Mouse (Mus musculus): Measurements from ENCODE around the gene 1700030K09Rik. TPM values are rescaled to one million over a fixed set of nuclear protein-coding genes. Genes with fewer than 3 reads are reported as not detected.

The 1700030K09Rik gene
- polyA plus RNA-seq (2016; fragmentation: Nextera tagmentation; extraction: Ambion mirVana): 16.6 and 17.1 TPM in 2 replicates

- no peaks in the 10 kb centered on the region for H3K27me3 ChIP-seq
- WGBS: 6% methylated on average over 34 of the region's 34 CpGs
- H3K9ac ChIP-seq (replicated peaks): peak within 1 kb of the TSS; percentile 68
- H3K36me3 ChIP-seq: peaks cover 14% of the 10 kb centered on the region
- no peaks in the 10 kb centered on the region for H3K9me3 ChIP-seq
- ATAC-seq (ENCODE audit: insufficient number of reproducible peaks, insufficient read depth, low FRiP score, low TSS enrichment, low read depth): peak; percentile 97
- peak within 1 kb of the TSS; percentile 65 for H3K4me2 ChIP-seq
- H3K27ac ChIP-seq: peak within 1 kb of the TSS; percentile 41; the same call in 1 of the 2 replicates
- peaks cover 5% of the 10 kb centered on the region for H3K4me1 ChIP-seq (replicated peaks)
- peak within 1 kb of the TSS; percentile 46 for H3K4me3 ChIP-seq (replicated peaks)
Observed at GRCm38 (mm10) chr8:72443338-72443993, at the start of gene 1700030K09Rik, which contains the start of gene Calr3. Gene 1700030K09Rik, plus strand, starts transcription at chr8:72443880. Gene Calr3, minus strand, starts transcription at chr8:72443870.

GRCm38 (mm10) chr8:72401381-72401780 lies 42.3 kb upstream of the 1700030K09Rik start:
- Histone ChIP-seq H3K4me1 (replicated peaks) (0 out of 2 replicates have a peak, but pooled peaks cover 3% of the 10 kb centered on the region), H3K36me3 (peaks cover 38% of the 10 kb centered on the region), H3K27me3 (no peaks in the 10 kb centered on the region), H3K9me3 (no peaks in the 10 kb centered on the region), H3K27ac (no peak overlapping the region), H3K4me2 (no peak overlapping the region), H3K9ac (replicated peaks) (no peak overlapping the region), H3K4me3 (replicated peaks) (no peak overlapping the region)
- no peak for ATAC-seq (ENCODE audit: insufficient number of reproducible peaks, insufficient read depth, low FRiP score, low TSS enrichment, low read depth)
- 93% methylated on average over 1 of the region's 1 CpGs for WGBS

GRCm38 (mm10) chr8:72402981-72403380 lies 40.7 kb upstream of the 1700030K09Rik start:
- no peak for ATAC-seq (ENCODE audit: insufficient number of reproducible peaks, insufficient read depth, low FRiP score, low TSS enrichment, low read depth)
- Histone ChIP-seq H3K9me3 (no peaks in the 10 kb centered on the region), H3K9ac (replicated peaks) (no peak overlapping the region), H3K27ac (no peak overlapping the region), H3K4me1 (replicated peaks) (0 out of 2 replicates have a peak, but pooled peaks cover 3% of the 10 kb centered on the region), H3K4me2 (no peak overlapping the region), H3K27me3 (no peaks in the 10 kb centered on the region), H3K4me3 (replicated peaks) (no peak overlapping the region), H3K36me3 (peaks cover 26% of the 10 kb centered on the region)
- 94% methylated on average over 3 of the region's 3 CpGs for WGBS

DNA sequence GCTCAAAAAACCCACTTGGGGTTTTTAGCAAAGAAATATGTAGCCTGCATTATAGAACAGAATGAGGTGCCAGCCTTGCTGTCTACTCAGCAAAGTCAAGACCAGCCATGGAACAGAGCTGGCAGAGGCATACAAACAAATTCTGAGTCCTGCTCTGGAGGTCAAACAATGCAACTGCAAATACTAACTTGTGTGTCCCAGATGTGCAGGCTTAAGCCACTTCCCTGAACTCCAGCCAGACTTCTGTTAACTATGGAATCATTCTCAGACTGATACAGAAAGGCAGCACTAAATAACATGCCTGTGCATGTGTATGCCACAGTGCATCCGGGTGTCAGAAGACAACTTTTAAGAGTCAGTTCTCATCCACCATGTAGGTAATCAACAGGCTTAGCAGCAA lies 35.8 kb upstream of the 1700030K09Rik start:
- no peak overlapping the region for H3K4me2 ChIP-seq
- WGBS: 86% methylated on average over 1 of the region's 1 CpGs
- H3K36me3 ChIP-seq: peaks cover 18% of the 10 kb centered on the region; the same call in 1 of the 2 replicates
- ATAC-seq (ENCODE audit: insufficient number of reproducible peaks, insufficient read depth, low FRiP score, low TSS enrichment, low read depth): no peak
- no peaks in the 10 kb centered on the region for H3K9me3 ChIP-seq
- H3K4me1 ChIP-seq (replicated peaks): no peaks in the 10 kb centered on the region
- no peak overlapping the region for H3K27ac ChIP-seq
- H3K9ac ChIP-seq (replicated peaks): no peak overlapping the region
- no peaks in the 10 kb centered on the region for H3K27me3 ChIP-seq
- no peak overlapping the region for H3K4me3 ChIP-seq (replicated peaks)

DNA sequence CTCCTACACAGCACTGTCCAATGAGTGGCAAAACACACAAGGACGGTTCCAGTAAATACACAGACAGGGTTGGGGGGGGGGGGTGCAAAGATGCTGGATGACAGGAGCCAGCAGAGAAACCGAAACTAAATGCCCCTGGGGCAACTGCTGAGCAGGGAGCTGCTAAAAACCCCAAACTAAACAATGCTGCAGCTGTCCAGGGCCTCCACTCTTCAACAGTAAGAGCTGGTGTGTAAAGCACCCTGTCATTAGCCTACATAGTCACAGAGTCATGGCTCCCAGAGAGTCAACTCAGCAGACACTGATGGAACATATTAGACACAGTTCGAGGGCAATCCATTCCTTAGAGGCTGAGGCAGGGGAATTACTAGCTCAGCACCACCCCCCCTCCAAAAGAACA lies 34.2 kb upstream of the 1700030K09Rik start:
- Histone ChIP-seq H3K27me3 (no peaks in the 10 kb centered on the region), H3K9ac (replicated peaks) (no peak overlapping the region), H3K4me1 (replicated peaks) (no peaks in the 10 kb centered on the region), H3K4me2 (no peak overlapping the region), H3K27ac (no peak overlapping the region), H3K36me3 (peaks cover 30% of the 10 kb centered on the region; the same call in 1 of the 2 replicates), H3K4me3 (replicated peaks) (no peak overlapping the region), H3K9me3 (no peaks in the 10 kb centered on the region)
- 66% methylated on average over 3 of the region's 3 CpGs for WGBS
- no peak for ATAC-seq (ENCODE audit: insufficient number of reproducible peaks, insufficient read depth, low FRiP score, low TSS enrichment, low read depth)

- no peak overlapping the region for H3K27ac ChIP-seq
- peaks cover 29% of the 10 kb centered on the region for H3K4me1 ChIP-seq (replicated peaks)
- H3K36me3 ChIP-seq: peaks cover 37% of the 10 kb centered on the region; the same call in 1 of the 2 replicates
- no peak overlapping the region for H3K9ac ChIP-seq (replicated peaks)
- no peaks in the 10 kb centered on the region for H3K27me3 ChIP-seq
- WGBS: 90% methylated on average over 7 of the region's 7 CpGs
- no peak overlapping the region for H3K4me3 ChIP-seq (replicated peaks)
- no peak for ATAC-seq (ENCODE audit: insufficient number of reproducible peaks, insufficient read depth, low FRiP score, low TSS enrichment, low read depth)
- no peak overlapping the region for H3K4me2 ChIP-seq
- no peaks in the 10 kb centered on the region for H3K9me3 ChIP-seq
Observed at GRCm38 (mm10) chr8:72413839-72414238, 29.8 kb upstream of the 1700030K09Rik start.

DNA sequence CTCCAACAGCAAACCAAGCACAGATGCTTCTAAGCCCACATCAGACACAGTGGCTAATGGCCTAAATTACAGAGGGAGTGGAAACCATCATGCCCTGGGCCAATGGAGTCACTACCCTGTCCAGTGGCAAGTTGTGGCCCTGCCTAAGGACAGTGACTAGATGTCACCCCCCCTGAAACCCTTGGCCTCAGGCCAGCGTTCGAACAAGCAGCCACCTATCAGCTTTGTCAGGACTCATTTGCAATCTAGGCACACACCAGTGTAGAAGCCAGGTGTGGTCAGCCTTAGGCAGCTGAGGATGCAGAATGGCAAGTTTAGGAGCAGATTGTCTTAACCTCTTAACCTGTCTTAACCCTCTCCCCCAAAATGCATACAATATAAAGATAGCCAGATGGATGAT lies 28.4 kb upstream of the 1700030K09Rik start:
- H3K9me3 ChIP-seq: no peaks in the 10 kb centered on the region
- H3K36me3 ChIP-seq: peaks cover 37% of the 10 kb centered on the region; the same call in 1 of the 2 replicates
- 70% methylated on average over 2 of the region's 2 CpGs for WGBS
- no peaks in the 10 kb centered on the region for H3K27me3 ChIP-seq
- no peak for ATAC-seq (ENCODE audit: insufficient number of reproducible peaks, insufficient read depth, low FRiP score, low TSS enrichment, low read depth)
- peaks cover 42% of the 10 kb centered on the region for H3K4me1 ChIP-seq (replicated peaks)
- H3K4me2 ChIP-seq: no peak overlapping the region
- no peak overlapping the region for H3K27ac ChIP-seq
- no peak overlapping the region for H3K4me3 ChIP-seq (replicated peaks)
- H3K9ac ChIP-seq (replicated peaks): no peak overlapping the region

DNA sequence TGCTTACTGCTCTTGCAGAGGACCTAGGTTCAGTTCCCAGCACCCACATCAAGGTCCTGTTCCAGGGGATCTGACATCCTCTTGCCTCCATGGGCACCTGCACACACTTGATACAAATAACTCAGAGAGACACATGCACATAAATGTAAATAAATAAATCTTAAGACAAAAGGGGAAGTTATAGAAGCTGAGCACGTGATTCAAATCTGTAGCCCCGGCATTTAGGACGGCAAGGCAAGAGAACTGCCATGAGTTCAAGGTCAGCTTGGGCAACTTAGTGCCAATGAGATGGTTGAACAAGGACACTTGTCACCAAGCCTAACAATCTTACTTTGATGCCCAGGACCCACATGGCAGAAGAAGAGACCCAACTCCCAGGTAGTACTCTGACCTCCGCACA lies 25.6 kb upstream of the 1700030K09Rik start:
- Histone ChIP-seq H3K9ac (replicated peaks) (no peak overlapping the region), H3K4me3 (replicated peaks) (no peak overlapping the region), H3K4me1 (replicated peaks) (peaks cover 48% of the 10 kb centered on the region), H3K9me3 (no peaks in the 10 kb centered on the region), H3K36me3 (peaks cover 21% of the 10 kb centered on the region; the same call in 1 of the 2 replicates), H3K27me3 (no peaks in the 10 kb centered on the region), H3K27ac (no peak overlapping the region), H3K4me2 (no peak overlapping the region)
- 96% methylated on average over 4 of the region's 4 CpGs for WGBS
- no peak for ATAC-seq (ENCODE audit: insufficient number of reproducible peaks, insufficient read depth, low FRiP score, low TSS enrichment, low read depth)

- ATAC-seq (ENCODE audit: insufficient number of reproducible peaks, insufficient read depth, low FRiP score, low TSS enrichment, low read depth): peak; percentile 48
- peaks cover 45% of the 10 kb centered on the region for H3K4me1 ChIP-seq (replicated peaks)
Observed at GRCm38 (mm10) chr8:72420571-72421361, 22.9 kb upstream of the 1700030K09Rik start.

GRCm38 (mm10) chr8:72421362-72422335 lies 22.0 kb upstream of the 1700030K09Rik start, which contains the start of gene Eps15l1:
Gene Eps15l1, minus strand, starts transcription at chr8:72421460.
- ATAC-seq (ENCODE audit: insufficient number of reproducible peaks, insufficient read depth, low FRiP score, low TSS enrichment, low read depth): peak; percentile 97
- no peaks in the 10 kb centered on the region for H3K27me3 ChIP-seq
- peak within 1 kb of the TSS; percentile 96 for H3K27ac ChIP-seq
- under 1% methylated on average over 48 of the region's 48 CpGs for WGBS
- 0 out of 2 replicates have a peak, but pooled peaks cover 5% of the 10 kb centered on the region for H3K36me3 ChIP-seq
- H3K4me3 ChIP-seq (replicated peaks): peak within 1 kb of the TSS; percentile 89
- H3K4me1 ChIP-seq (replicated peaks): peaks cover 39% of the 10 kb centered on the region
- peak within 1 kb of the TSS; percentile 92 for H3K9ac ChIP-seq (replicated peaks)
- H3K4me2 ChIP-seq: peak within 1 kb of the TSS; percentile 80
- no peaks in the 10 kb centered on the region for H3K9me3 ChIP-seq

More at GRCm38 (mm10) chr8:72420571-72421361, 22.9 kb upstream of the 1700030K09Rik start:
- H3K9ac ChIP-seq (replicated peaks): peak overlapping the region; percentile 92
- H3K36me3 ChIP-seq: 0 out of 2 replicates have a peak, but pooled peaks cover 8% of the 10 kb centered on the region
- H3K4me2 ChIP-seq: peak overlapping the region; percentile 80
- H3K4me3 ChIP-seq (replicated peaks): peak overlapping the region; percentile 89
- WGBS: 1% methylated on average over 73 of the region's 73 CpGs
- no peaks in the 10 kb centered on the region for H3K27me3 ChIP-seq
- H3K27ac ChIP-seq: peak overlapping the region; percentile 96
- no peaks in the 10 kb centered on the region for H3K9me3 ChIP-seq

Data from limb, embryonic 12.5 days (tissue).